Mouse (Mus musculus): ENCODE data around the gene Fam189b. TPM values are rescaled to one million over a fixed set of nuclear protein-coding genes. Genes with fewer than 3 reads are reported as not detected.

Gene Fam189b
- total RNA-seq, 1 experiment: 9.3 TPM

GRCm38 (mm10) chr3:89226900-89227299 lies 44.0 kb downstream of the Fam189b start, which contains the start of gene Mtx1:
Mtx1 (minus strand) TSS chr3:89227088.
- Histone ChIP-seq H3K9ac (ENCODE audit: insufficient read depth, low read depth, low read length, poor library complexity, severe bottlenecking) (peak within 1 kb of the TSS; percentile 54), H3K4me1 (ENCODE audit: control insufficient read depth in 2 of 2, insufficient read depth in 2 of 2, low read length in 2 of 2, poor library complexity in 1 of 2) (peaks cover 13 to 37% of the 10 kb centered on the region in 2 experiments), H3K4me3 (ENCODE audit: insufficient read depth in 1 of 2, low read depth in 1 of 2, low read length in 2 of 2, poor library complexity in 1 of 2, severe bottlenecking in 1 of 2) (peak within 1 kb of the TSS; percentile 58 to 77), H3K36me3 (ENCODE audit: control insufficient read depth, insufficient read depth, low read length, poor library complexity, severe bottlenecking) (0 out of 2 replicates have a peak, but pooled peaks cover 6% of the 10 kb centered on the region), H3K27ac (ENCODE audit: insufficient read depth, low read depth, low read length, poor library complexity, severe bottlenecking) (peak within 1 kb of the TSS; percentile 69), H3K9me3 (ENCODE audit: control insufficient read depth, insufficient read depth, low read depth, low read length) (no peaks in the 10 kb centered on the region)
- no peak for TF ChIP-seq MAFK (IDR thresholded peaks at IDR 0.05; ENCODE audit: insufficient read depth, low read depth, low read length)
- TF ChIP-seq ZC3H11A (IDR thresholded peaks at IDR 0.05; ENCODE audit: borderline replicate concordance, low read depth, low read length): no peak
- no peak for TF ChIP-seq ZNF384 (IDR thresholded peaks at IDR 0.05; ENCODE audit: low read depth, low read length)
- no peak; the same call in 1 of the 2 replicates for TF ChIP-seq HCFC1 (IDR thresholded peaks at IDR 0.05; ENCODE audit: borderline replicate concordance, insufficient read depth, low read length)
- TF ChIP-seq CHD2 (IDR thresholded peaks at IDR 0.05; ENCODE audit: low read depth, low read length): no peak
- no peak for DNase-seq (ENCODE audit: low read depth, low spot score)
- in situ Hi-C loops (cut with MboI; ENCODE audit: low sequenced_read_pairs in 2 of 2, unreplicated experiment in 2 of 2): no loop called here

- peaks cover 13 to 39% of the 10 kb centered on the region in 2 experiments for H3K4me1 ChIP-seq (ENCODE audit: control insufficient read depth in 2 of 2, insufficient read depth in 2 of 2, low read length in 2 of 2, poor library complexity in 1 of 2)
- no peaks in the 10 kb centered on the region for H3K9me3 ChIP-seq (ENCODE audit: control insufficient read depth, insufficient read depth, low read depth, low read length)
- H3K4me3 ChIP-seq (ENCODE audit: insufficient read depth in 1 of 2, low read depth in 1 of 2, low read length in 2 of 2, poor library complexity in 1 of 2, severe bottlenecking in 1 of 2): peak overlapping the region; percentile 58 to 77
- TF ChIP-seq ZNF384 (IDR thresholded peaks at IDR 0.05; ENCODE audit: low read depth, low read length) (no peak), MAFK (IDR thresholded peaks at IDR 0.05; ENCODE audit: insufficient read depth, low read depth, low read length) (no peak)
- 0 out of 2 replicates have a peak overlapping the region, but pooled peaks have one; percentile 22 for H3K27ac ChIP-seq (ENCODE audit: insufficient read depth, low read depth, low read length, poor library complexity, severe bottlenecking)
- peak overlapping the region; percentile 54; the same call in 1 of the 2 replicates for H3K9ac ChIP-seq (ENCODE audit: insufficient read depth, low read depth, low read length, poor library complexity, severe bottlenecking)
- H3K36me3 ChIP-seq (ENCODE audit: control insufficient read depth, insufficient read depth, low read length, poor library complexity, severe bottlenecking): 0 out of 2 replicates have a peak, but pooled peaks cover 6% of the 10 kb centered on the region
- in situ Hi-C loops (cut with MboI; ENCODE audit: low sequenced_read_pairs in 2 of 2, unreplicated experiment in 2 of 2): no loop called here
- DNase-seq (ENCODE audit: low read depth, low spot score): peak; percentile 97
These were observed 44.6 kb downstream of the Fam189b start for GRCm38 (mm10) chr3:89227307-89228179.

GRCm38 (mm10) chr3:89228180-89228549 lies 45.2 kb downstream of the Fam189b start:
- Histone ChIP-seq H3K9me3 (ENCODE audit: control insufficient read depth, insufficient read depth, low read depth, low read length) (no peaks in the 10 kb centered on the region), H3K4me3 (ENCODE audit: insufficient read depth in 1 of 2, low read depth in 1 of 2, low read length in 2 of 2, poor library complexity in 1 of 2, severe bottlenecking in 1 of 2) (peak overlapping the region; percentile 47 to 77), H3K36me3 (ENCODE audit: control insufficient read depth, insufficient read depth, low read length, poor library complexity, severe bottlenecking) (0 out of 2 replicates have a peak, but pooled peaks cover 4% of the 10 kb centered on the region), H3K27ac (ENCODE audit: insufficient read depth, low read depth, low read length, poor library complexity, severe bottlenecking) (peak overlapping the region; percentile 62; the same call in 1 of the 2 replicates), H3K4me1 (ENCODE audit: control insufficient read depth in 2 of 2, insufficient read depth in 2 of 2, low read length in 2 of 2, poor library complexity in 1 of 2) (peaks cover 13 to 39% of the 10 kb centered on the region in 2 experiments), H3K9ac (ENCODE audit: insufficient read depth, low read depth, low read length, poor library complexity, severe bottlenecking) (peak overlapping the region; percentile 39; the same call in 1 of the 2 replicates)
- in situ Hi-C loops (cut with MboI; ENCODE audit: low sequenced_read_pairs in 2 of 2, unreplicated experiment in 2 of 2): no loop called here
- peak; percentile 83 for DNase-seq (ENCODE audit: low read depth, low spot score)
- TF ChIP-seq ZC3H11A (IDR thresholded peaks at IDR 0.05; ENCODE audit: borderline replicate concordance, low read depth, low read length): no peak
- TF ChIP-seq HCFC1 (IDR thresholded peaks at IDR 0.05; ENCODE audit: borderline replicate concordance, insufficient read depth, low read length): 0 out of 2 replicates have a peak, but pooled peaks have one; percentile 41

- DNase-seq (ENCODE audit: low read depth, low spot score): no peak
- H3K9ac ChIP-seq (ENCODE audit: insufficient read depth, low read depth, low read length, poor library complexity, severe bottlenecking): peak within 1 kb of the TSS; percentile 39; the same call in 1 of the 2 replicates
- in situ Hi-C loops (cut with MboI; ENCODE audit: low sequenced_read_pairs in 2 of 2, unreplicated experiment in 2 of 2): no loop called here
- H3K9me3 ChIP-seq (ENCODE audit: control insufficient read depth, insufficient read depth, low read depth, low read length): no peaks in the 10 kb centered on the region
- peak within 1 kb of the TSS; percentile 62; the same call in 1 of the 2 replicates for H3K27ac ChIP-seq (ENCODE audit: insufficient read depth, low read depth, low read length, poor library complexity, severe bottlenecking)
- no peak for TF ChIP-seq ZNF384 (IDR thresholded peaks at IDR 0.05; ENCODE audit: low read depth, low read length)
- no peak for TF ChIP-seq MAFK (IDR thresholded peaks at IDR 0.05; ENCODE audit: insufficient read depth, low read depth, low read length)
- TF ChIP-seq ZC3H11A (IDR thresholded peaks at IDR 0.05; ENCODE audit: borderline replicate concordance, low read depth, low read length): no peak
- no peak for TF ChIP-seq CHD2 (IDR thresholded peaks at IDR 0.05; ENCODE audit: low read depth, low read length)
- no peak for TF ChIP-seq HCFC1 (IDR thresholded peaks at IDR 0.05; ENCODE audit: borderline replicate concordance, insufficient read depth, low read length)
- 0 out of 2 replicates have a peak, but pooled peaks cover 3% of the 10 kb centered on the region for H3K36me3 ChIP-seq (ENCODE audit: control insufficient read depth, insufficient read depth, low read length, poor library complexity, severe bottlenecking)
- peak within 1 kb of the TSS; percentile 47 to 77 for H3K4me3 ChIP-seq (ENCODE audit: insufficient read depth in 1 of 2, low read depth in 1 of 2, low read length in 2 of 2, poor library complexity in 1 of 2, severe bottlenecking in 1 of 2)
- peaks cover 14 to 39% of the 10 kb centered on the region in 2 experiments for H3K4me1 ChIP-seq (ENCODE audit: control insufficient read depth in 2 of 2, insufficient read depth in 2 of 2, low read length in 2 of 2, poor library complexity in 1 of 2)
These were observed 45.9 kb downstream of the Fam189b start, which contains the start of gene Muc1 for GRCm38 (mm10) chr3:89228836-89229235. Muc1 (plus strand) TSS chr3:89229057.

Data from ES-E14 (cell line).